Mouse (Mus musculus) midbrain, embryonic 11.5 days (tissue): ENCODE measurements at regions not wholly inside any gene's neighbourhood (a gene's known extent, or its start where the extent isn't known, plus 50 kb on each side); places are given as distances from the start of the nearest gene placed in this dataset.

Experiments used
- ATAC-seq: fragments of 200-750 bp; cut with Nextera tagmentation; 2 replicates; pipeline ENCODE4 v1.8.0; 2017; ENCODE audit warnings: moderate TSS enrichment, moderate library complexity; ENCODE audit not compliant: low FRiP score
- DNase-seq: peaks from one replicate; pipeline ENCODE4 v3.0.0; 2015; ENCODE audit warnings: low spot score; ENCODE audit errors: missing footprints
- H3K27ac ChIP-seq: fragments of 300-500 bp; sonication (generic); 2 replicates; pipeline ENCODE4 v1.5.1; 2014; ENCODE audit warnings: low read depth, low read length
- H3K27me3 ChIP-seq: fragments of 300-500 bp; sonication (generic); 2 replicates; pipeline ENCODE4 v1.6.1; 2014; ENCODE audit warnings: mild to moderate bottlenecking, low read length, moderate library complexity, mixed read lengths; ENCODE audit not compliant: control insufficient read depth, insufficient read depth
- H3K36me3 ChIP-seq: fragments of 300-500 bp; sonication (generic); 2 replicates; pipeline ENCODE4 v1.6.1; 2014; ENCODE audit warnings: mild to moderate bottlenecking, low read length, moderate library complexity, mixed read lengths; ENCODE audit not compliant: control insufficient read depth, insufficient read depth
- H3K4me1 ChIP-seq: fragments of 300-500 bp; sonication (generic); 2 replicates; pipeline ENCODE4 v1.6.1; 2014; ENCODE audit warnings: low read length; ENCODE audit not compliant: control insufficient read depth, insufficient read depth
- H3K4me2 ChIP-seq: fragments of 300-500 bp; sonication (generic); 2 replicates; pipeline ENCODE4 v1.6.1; 2014; ENCODE audit warnings: mild to moderate bottlenecking, moderate library complexity
- H3K4me3 ChIP-seq: fragments of 300-500 bp; sonication (generic); 2 replicates; pipeline ENCODE4 v1.5.1; 2014; ENCODE audit warnings: low read depth, low read length
- H3K9ac ChIP-seq: fragments of 300-500 bp; sonication (generic); 2 replicates; pipeline ENCODE4 v1.6.1; 2014; ENCODE audit warnings: low read length
- H3K9me3 ChIP-seq: fragments of 300-500 bp; sonication (generic); 2 replicates; pipeline ENCODE4 v1.6.1; 2016; ENCODE audit warnings: low read length; ENCODE audit not compliant: control insufficient read depth
- WGBS: fragments of 180-500 bp; shearing (Covaris S2); extraction: QIAGEN DNeasy Blood & Tissue Kit; methylation state at CpG from one replicate; pipeline ENCODE4 v1.1.7; 2014; 5-methylcytosine and 5-hydroxymethylcytosine counted together

- DNase-seq = peak; percentile 53
- no peaks in the 10 kb centered on the region for H3K9me3 ChIP-seq
Observed at GRCm38 (mm10) chr12:71775126-71775525, 55.8 kb upstream of the Daam1 start.

DNA sequence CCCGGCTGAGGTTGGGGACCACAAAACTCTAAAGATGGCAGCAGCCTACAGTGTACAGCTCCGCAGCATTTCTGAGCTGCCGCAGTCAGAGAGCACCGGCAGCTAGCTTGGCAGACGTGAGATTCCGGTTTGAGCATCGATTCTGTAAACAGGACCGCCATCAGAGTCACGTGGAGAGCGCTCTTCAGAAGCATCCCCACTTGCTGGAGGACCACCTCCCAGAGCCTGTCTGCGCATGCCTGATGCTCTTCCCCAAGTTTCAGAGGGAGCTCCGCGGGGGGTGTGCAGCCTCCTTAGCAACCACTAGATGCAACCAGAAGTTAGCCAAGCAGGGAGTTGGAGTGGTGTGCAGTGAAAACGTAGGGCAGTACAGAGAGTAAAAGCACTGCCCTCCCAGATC, 52.7 kb upstream of the Daam1 start:
- ATAC-seq = no peak
- Histone ChIP-seq H3K9ac (no peak overlapping the region), H3K36me3 (no peaks in the 10 kb centered on the region), H3K27me3 (no peaks in the 10 kb centered on the region), H3K4me1 (0 out of 2 replicates have a peak, but pooled peaks cover 6% of the 10 kb centered on the region), H3K27ac (no peak overlapping the region), H3K4me3 (no peak overlapping the region), H3K9me3 (no peaks in the 10 kb centered on the region), H3K4me2 (peak overlapping the region; percentile 19; the same call in 1 of the 2 replicates)
- 34% methylated on average over 14 of the region's 14 CpGs for WGBS
- DNase-seq = no peak

More at GRCm38 (mm10) chr12:71775126-71775525, 55.8 kb upstream of the Daam1 start:
- 86% methylated on average over 12 of the region's 12 CpGs for WGBS
- no peak overlapping the region for H3K9ac ChIP-seq
- H3K4me2 ChIP-seq = no peak overlapping the region
- 0 out of 2 replicates have a peak, but pooled peaks cover 6% of the 10 kb centered on the region for H3K4me1 ChIP-seq
- no peaks in the 10 kb centered on the region for H3K27me3 ChIP-seq
- H3K27ac ChIP-seq = no peak overlapping the region
- no peak for ATAC-seq
- H3K36me3 ChIP-seq = no peaks in the 10 kb centered on the region
- no peak overlapping the region for H3K4me3 ChIP-seq

GRCm38 (mm10) chr12:71778948-71779347, 51.9 kb upstream of the Daam1 start:
- Histone ChIP-seq H3K4me2 (no peak overlapping the region), H3K4me1 (0 out of 2 replicates have a peak, but pooled peaks cover 6% of the 10 kb centered on the region), H3K9me3 (no peaks in the 10 kb centered on the region), H3K9ac (no peak overlapping the region), H3K4me3 (no peak overlapping the region), H3K27me3 (no peaks in the 10 kb centered on the region), H3K27ac (no peak overlapping the region), H3K36me3 (no peaks in the 10 kb centered on the region)
- DNase-seq = peak; percentile 68
- ATAC-seq = no peak
- 80% methylated on average over 3 of the region's 3 CpGs for WGBS

GRCm38 (mm10) chr12:71779418-71779817, 51.5 kb upstream of the Daam1 start:
- Histone ChIP-seq H3K4me3 (no peak overlapping the region), H3K4me1 (peaks cover 6% of the 10 kb centered on the region; the same call in 1 of the 2 replicates), H3K36me3 (no peaks in the 10 kb centered on the region), H3K9me3 (no peaks in the 10 kb centered on the region), H3K27ac (no peak overlapping the region), H3K27me3 (no peaks in the 10 kb centered on the region), H3K9ac (no peak overlapping the region), H3K4me2 (no peak overlapping the region)
- DNase-seq (peak; percentile 37), ATAC-seq (no peak)
- WGBS = 64% methylated on average over 6 of the region's 6 CpGs
